Mouse (Mus musculus) spleen, adult 2 months (tissue): ENCODE data around the gene Rnf2. TPM values are rescaled to one million over a fixed set of nuclear protein-coding genes. Genes with fewer than 3 reads are reported as not detected.
A peak's percentile ranks its signal among the peaks of the same experiment; 100 is the strongest.
"Not testable (repeated sequence)": the region's sequence is repeated elsewhere in the genome, so short reads cannot be mapped to it uniquely, and the experiment has no call there.

Source experiments
- DNase-seq, 2 experiments: peaks; one replicate each; pipeline versions ENCODE4 v3.0.0 to v3.0.0-alpha.2; 2012 to 2021; ENCODE audit warnings: low spot score in 2 of 2, low read depth in 1 of 2
- H3K27ac ChIP-seq: fragments of 200-500 bp; 2 replicates; pipeline ENCODE4 v1.5.1; 2012; ENCODE audit warnings: low read length, inconsistent platforms; ENCODE audit not compliant: insufficient read depth
- H3K27me3 ChIP-seq: fragments of 200-500 bp; 2 replicates; pipeline ENCODE4 v1.6.1; 2012; ENCODE audit warnings: mild to moderate bottlenecking, moderate library complexity, low read length, inconsistent platforms; ENCODE audit not compliant: control insufficient read depth, insufficient read depth
- H3K36me3 ChIP-seq: fragments of 200-500 bp; 2 replicates; pipeline ENCODE4 v1.6.1; 2012; ENCODE audit warnings: mild to moderate bottlenecking, low read length, inconsistent platforms; ENCODE audit not compliant: control insufficient read depth, insufficient read depth
- H3K4me1 ChIP-seq: fragments of 200-500 bp; 2 replicates; pipeline ENCODE4 v1.6.1; 2011; ENCODE audit warnings: inconsistent platforms; ENCODE audit not compliant: control insufficient read depth, insufficient read depth, insufficient read length
- H3K4me3 ChIP-seq: fragments of 200-500 bp; 2 replicates; pipeline ENCODE4 v1.5.1; 2011; ENCODE audit warnings: mild to moderate bottlenecking, inconsistent platforms; ENCODE audit not compliant: insufficient read depth, insufficient read length; ENCODE audit errors: extremely low read depth
- CTCF ChIP-seq: fragments of 200-500 bp; IDR thresholded peaks from 2 replicates; pipeline ENCODE4 v1.5.1; 2011; ENCODE audit warnings: mild to moderate bottlenecking, inconsistent platforms; ENCODE audit not compliant: insufficient read depth, insufficient read length, insufficient replicate concordance; ENCODE audit errors: extremely low read depth
- POLR2A ChIP-seq: fragments of 200-500 bp; IDR thresholded peaks from 2 replicates; pipeline ENCODE4 v1.6.1; 2011; ENCODE audit warnings: low read depth, low read length, inconsistent platforms
- WGBS: fragments of 180-500 bp; shearing (Covaris S2); methylation state at CpG from one replicate; pipeline ENCODE4 v1.1.7; 2018; 5-methylcytosine and 5-hydroxymethylcytosine counted together
- polyA plus RNA-seq: library from polyadenylated mRNA; depleted of rRNA; stranded (reverse); fragments of >200 nt; gene quantifications from 2 replicates; pipeline ENCODE4 v1.2.3, GENCODE M21; 2012

The Rnf2 gene
- polyA plus RNA-seq, 1 experiment = 8.8 TPM

DNA sequence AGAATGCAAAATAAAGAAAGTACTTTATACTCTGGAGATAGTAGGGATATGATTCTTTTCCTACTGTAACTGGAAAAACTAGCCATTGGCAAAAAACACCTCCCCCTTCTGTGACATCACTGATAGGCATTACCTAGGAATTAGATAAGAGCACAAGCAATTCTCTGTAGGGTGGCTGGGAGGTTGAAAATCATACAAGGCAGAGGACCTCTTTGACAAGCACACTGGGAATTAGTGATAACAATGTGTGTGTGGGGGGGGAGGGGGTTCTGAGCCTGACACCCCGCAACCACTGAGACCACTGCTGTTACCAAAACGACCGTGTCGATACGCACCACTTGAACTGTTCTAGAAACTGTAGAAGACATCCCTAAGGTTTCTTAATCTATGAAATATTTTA lies 16.0 kb downstream of the Rnf2 start:
- 76% methylated on average over 5 of the region's 5 CpGs for WGBS
- H3K4me3 ChIP-seq = no peak overlapping the region
- no peak for TF ChIP-seq POLR2A
- no peak for TF ChIP-seq CTCF
- no peaks in the 10 kb centered on the region for H3K4me1 ChIP-seq
- DNase-seq = no peak
- H3K27me3 ChIP-seq = no peaks in the 10 kb centered on the region
- no peaks in the 10 kb centered on the region; the same call in 1 of the 2 replicates for H3K36me3 ChIP-seq
- H3K27ac ChIP-seq = no peak overlapping the region

DNA sequence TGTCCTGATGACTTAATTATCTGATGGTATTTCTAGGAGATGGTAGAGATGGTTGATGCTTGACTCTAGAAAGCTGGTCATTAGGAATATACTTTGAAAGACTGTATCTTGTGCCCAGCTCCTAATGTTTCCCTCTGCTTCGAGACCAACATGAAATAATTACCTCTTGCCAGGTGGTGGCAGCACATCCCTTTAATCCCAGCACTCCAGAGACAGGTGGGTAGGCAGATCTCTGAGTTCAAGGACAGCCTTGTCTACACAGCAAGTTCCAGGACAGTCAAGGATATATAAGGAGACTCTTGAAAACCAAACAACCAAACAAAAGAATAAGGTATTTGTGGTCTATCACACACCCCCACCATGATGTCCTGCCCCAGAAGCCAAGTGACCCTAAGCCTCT lies 17.2 kb downstream of the Rnf2 start:
- no peaks in the 10 kb centered on the region; the same call in 1 of the 2 replicates for H3K36me3 ChIP-seq
- no peaks in the 10 kb centered on the region for H3K4me1 ChIP-seq
- H3K27me3 ChIP-seq = no peaks in the 10 kb centered on the region
- no peak for TF ChIP-seq POLR2A
- TF ChIP-seq CTCF = peak; percentile 13; the same call in 1 of the 2 replicates
- no peak overlapping the region for H3K4me3 ChIP-seq
- peak in 1 of 2 experiments; percentile 37 for DNase-seq
- H3K27ac ChIP-seq = no peak overlapping the region
- WGBS = 61% methylated on average over 1 of the region's 1 CpGs

DNA sequence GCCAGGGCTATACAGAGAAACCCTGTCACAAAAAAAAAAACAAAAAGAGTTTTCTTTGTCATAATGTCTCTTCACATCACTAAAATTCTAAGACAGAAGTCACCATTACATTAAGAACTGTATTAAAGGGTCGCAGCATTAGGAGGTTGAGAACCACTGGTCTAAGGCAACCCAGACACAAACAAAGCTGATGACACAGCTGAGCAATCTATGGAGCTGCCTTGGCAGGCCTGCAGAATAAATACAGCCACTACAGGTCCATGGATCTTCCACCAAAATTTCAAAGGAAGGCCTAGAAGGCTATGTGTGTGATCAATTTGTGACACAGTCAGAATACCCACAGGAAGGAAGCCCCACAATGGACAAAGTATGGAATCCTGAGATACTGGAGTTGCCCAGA lies 18.3 kb downstream of the Rnf2 start:
- Histone ChIP-seq H3K27ac (no peak overlapping the region), H3K4me1 (no peaks in the 10 kb centered on the region), H3K4me3 (no peak overlapping the region), H3K36me3 (peaks cover 3% of the 10 kb centered on the region; the same call in 1 of the 2 replicates), H3K27me3 (no peaks in the 10 kb centered on the region)
- no peak for TF ChIP-seq CTCF
- TF ChIP-seq POLR2A = no peak
- 95% methylated on average over 1 of the region's 1 CpGs for WGBS
- DNase-seq = no peak

DNA sequence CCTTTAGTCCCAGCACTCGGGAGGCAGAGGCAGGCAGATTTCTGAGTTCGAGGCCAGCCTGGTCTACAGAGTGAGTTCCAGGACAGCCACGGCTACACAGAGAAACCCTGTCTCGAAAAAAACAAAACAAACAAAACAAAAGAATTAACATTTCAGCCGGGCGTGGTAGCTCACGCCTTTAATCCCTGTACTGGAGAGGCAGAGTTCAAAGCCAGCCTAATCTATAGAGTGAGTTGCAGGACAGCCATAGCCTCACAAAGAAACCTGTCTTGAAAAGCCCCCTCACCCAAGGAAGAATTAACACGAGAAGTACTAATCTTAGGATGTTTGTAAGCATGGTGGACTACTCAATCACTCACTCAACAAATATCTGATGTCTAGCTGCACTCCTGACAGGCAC lies 28.4 kb downstream of the Rnf2 start:
- 94% methylated on average over 8 of the region's 8 CpGs for WGBS
- H3K36me3 ChIP-seq = peaks cover 42% of the 10 kb centered on the region
- not testable (repeated sequence) for H3K4me3 ChIP-seq, H3K4me1 ChIP-seq, H3K27ac ChIP-seq, H3K27me3 ChIP-seq, DNase-seq

DNA sequence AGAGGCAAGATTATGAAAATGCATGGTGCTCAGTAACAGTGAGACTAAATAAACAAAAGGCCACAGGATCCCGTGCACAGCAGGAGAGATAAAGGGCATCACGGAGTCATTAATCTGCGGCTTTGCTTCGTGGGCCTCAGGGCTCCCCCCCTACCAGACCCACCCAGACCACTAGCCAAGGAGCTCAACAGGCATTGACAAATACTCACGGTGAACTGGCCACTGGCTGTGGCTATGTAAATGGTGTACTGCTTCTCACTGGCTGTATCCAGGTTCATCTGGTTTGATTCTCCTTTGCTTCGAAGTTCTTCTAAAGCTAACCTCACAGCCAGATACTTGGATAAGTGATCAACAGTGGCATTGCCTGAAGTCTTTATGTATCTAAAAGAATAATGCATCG lies 29.3 kb downstream of the Rnf2 start:
- Histone ChIP-seq H3K36me3 (peaks cover 37% of the 10 kb centered on the region), H3K27ac (no peak overlapping the region), H3K4me1 (no peaks in the 10 kb centered on the region), H3K27me3 (no peaks in the 10 kb centered on the region), H3K4me3 (no peak overlapping the region)
- DNase-seq = no peak
- 90% methylated on average over 7 of the region's 7 CpGs for WGBS
- TF ChIP-seq CTCF = no peak
- TF ChIP-seq POLR2A = no peak

DNA sequence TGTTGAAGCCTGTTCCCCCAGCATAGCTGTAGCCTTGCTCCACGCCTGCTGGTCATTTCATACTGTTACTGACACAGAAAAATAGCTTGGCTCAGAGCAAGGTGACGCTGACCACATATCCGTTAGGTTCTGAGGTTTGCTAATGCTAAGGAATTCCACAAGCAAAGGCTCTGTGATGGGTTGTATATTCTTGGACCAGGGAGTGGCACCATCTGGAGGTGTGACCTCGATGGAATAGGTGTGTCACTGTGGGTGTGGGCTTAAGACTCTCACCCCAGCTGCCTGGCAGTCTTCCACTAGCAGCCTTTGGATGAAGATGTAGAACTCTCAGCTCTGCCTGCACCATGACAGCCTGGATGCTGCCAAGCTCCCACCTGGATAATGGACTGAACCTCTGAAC lies 34.2 kb downstream of the Rnf2 start:
- Histone ChIP-seq H3K27me3 (no peaks in the 10 kb centered on the region), H3K4me1 (no peaks in the 10 kb centered on the region), H3K36me3 (peaks cover 16% of the 10 kb centered on the region), H3K27ac (no peak overlapping the region), H3K4me3 (no peak overlapping the region)
- TF ChIP-seq CTCF (no peak), POLR2A (no peak)
- WGBS = 92% methylated on average over 4 of the region's 4 CpGs
- DNase-seq = no peak

DNA sequence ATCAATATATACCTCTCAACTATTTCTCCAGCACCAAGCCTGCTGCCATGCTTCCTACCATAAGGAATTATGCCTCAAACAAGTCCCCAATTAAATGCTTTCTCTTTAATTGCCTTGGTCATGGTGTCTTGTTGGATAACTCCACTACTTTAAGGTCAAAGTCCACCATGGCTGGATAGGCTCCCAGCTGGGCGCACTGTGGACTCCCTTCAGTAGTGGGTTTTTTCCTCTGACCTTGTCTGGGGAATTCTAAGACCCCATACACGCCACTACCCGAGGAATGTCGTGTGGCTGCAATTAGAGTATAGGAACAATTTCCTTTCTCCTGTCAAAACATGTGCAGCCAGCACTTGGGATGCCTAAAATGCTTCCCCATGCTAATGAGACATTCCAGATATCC lies 35.8 kb downstream of the Rnf2 start:
- Histone ChIP-seq H3K4me1 (no peaks in the 10 kb centered on the region), H3K4me3 (no peak overlapping the region), H3K27ac (no peak overlapping the region), H3K36me3 (peaks cover 12% of the 10 kb centered on the region), H3K27me3 (no peaks in the 10 kb centered on the region)
- no peak for TF ChIP-seq CTCF
- no peak for TF ChIP-seq POLR2A
- 77% methylated on average over 4 of the region's 4 CpGs for WGBS
- no peak for DNase-seq
